Comparison of ENCODE assay signal across 8 mouse cellular contexts in genomic region chr11:88161651-88162362, GRCm38 (mm10). TPM values are rescaled to one million over a fixed set of nuclear protein-coding genes. Genes with fewer than 3 reads are reported as not detected.
A peak's percentile ranks its signal among the peaks of the same experiment; 100 is the strongest.
DNase-seq lines count a peak whose midpoint lies in the region; ATAC-seq lines count a peak whose summit lies in the region.

No protein-coding gene starts in this region.

- H3K9ac ChIP-seq in embryonic facial prominence, embryonic 11.5 days (replicated peaks; ENCODE audit: low read length): 0 out of 2 replicates have a peak overlapping the region, but pooled peaks have one; percentile 14
- H3K9ac ChIP-seq in kidney, embryonic 14.5 days (ENCODE audit: low read depth, low read length): no peak overlapping the region
- no peak overlapping the region for H3K9ac ChIP-seq in limb, embryonic 15.5 days
- H3K9ac ChIP-seq in midbrain, embryonic 16.5 days (ENCODE audit: low read depth, low read length): peak overlapping the region; percentile 77

- peaks cover 38% of the 10 kb centered on the region for H3K27me3 ChIP-seq in erythroblast, embryonic 14.5 days (ENCODE audit: control insufficient read depth)
- H3K27me3 ChIP-seq in embryonic facial prominence, embryonic 11.5 days (ENCODE audit: control insufficient read depth, insufficient read depth, low read length): no peaks in the 10 kb centered on the region
- no peaks in the 10 kb centered on the region for H3K27me3 ChIP-seq in kidney, embryonic 14.5 days (ENCODE audit: control insufficient read depth, insufficient read depth, low read length)
- no peaks in the 10 kb centered on the region for H3K27me3 ChIP-seq in limb, embryonic 15.5 days
- no peaks in the 10 kb centered on the region for H3K27me3 ChIP-seq in midbrain, embryonic 16.5 days (ENCODE audit: control insufficient read depth, insufficient read depth, low read depth, low read length)

- peaks cover 7% of the 10 kb centered on the region for H3K4me1 ChIP-seq in erythroblast, embryonic 14.5 days (ENCODE audit: control insufficient read depth)
- peaks cover 16% of the 10 kb centered on the region; the same call in 1 of the 2 replicates for H3K4me1 ChIP-seq in embryonic facial prominence, embryonic 11.5 days (ENCODE audit: control insufficient read depth, insufficient read depth, low read length)
- peaks cover 47% of the 10 kb centered on the region for H3K4me1 ChIP-seq in kidney, embryonic 14.5 days (ENCODE audit: control insufficient read depth, insufficient read depth, low read length)
- H3K4me1 ChIP-seq in limb, embryonic 15.5 days: peaks cover 73% of the 10 kb centered on the region
- peaks cover 40% of the 10 kb centered on the region for H3K4me1 ChIP-seq in midbrain, embryonic 16.5 days (ENCODE audit: control insufficient read depth, insufficient read depth, low read length)

- no peaks in the 10 kb centered on the region for H3K36me3 ChIP-seq in erythroblast, embryonic 14.5 days (ENCODE audit: control insufficient read depth)
- no peaks in the 10 kb centered on the region for H3K36me3 ChIP-seq in embryonic facial prominence, embryonic 11.5 days (replicated peaks; ENCODE audit: control insufficient read depth, insufficient read depth, low read depth, low read length)
- no peaks in the 10 kb centered on the region for H3K36me3 ChIP-seq in kidney, embryonic 14.5 days (ENCODE audit: control insufficient read depth, insufficient read depth, low read length)
- H3K36me3 ChIP-seq in limb, embryonic 15.5 days: no peaks in the 10 kb centered on the region; the same call in 1 of the 2 replicates
- H3K36me3 ChIP-seq in midbrain, embryonic 16.5 days (ENCODE audit: control insufficient read depth, insufficient read depth, low read length): no peaks in the 10 kb centered on the region

- peak overlapping the region; percentile 82 for H3K27ac ChIP-seq in embryonic facial prominence, embryonic 11.5 days (replicated peaks; ENCODE audit: low read depth, low read length)
- H3K27ac ChIP-seq in kidney, embryonic 14.5 days (ENCODE audit: low read depth, low read length): peak overlapping the region; percentile 83; the same call in 1 of the 2 replicates
- peak overlapping the region; percentile 44 for H3K27ac ChIP-seq in limb, embryonic 15.5 days
- peak overlapping the region; percentile 92 for H3K27ac ChIP-seq in midbrain, embryonic 16.5 days (ENCODE audit: low read length)

- H3K4me3 ChIP-seq in erythroblast, embryonic 14.5 days (replicated peaks): peak overlapping the region; percentile 38
- H3K4me3 ChIP-seq in embryonic facial prominence, embryonic 11.5 days (ENCODE audit: low read depth, low read length): peak overlapping the region; percentile 21; the same call in 1 of the 2 replicates
- H3K4me3 ChIP-seq in kidney, embryonic 14.5 days (ENCODE audit: low read length): peak overlapping the region; percentile 32; the same call in 1 of the 2 replicates
- peak overlapping the region; percentile 35 for H3K4me3 ChIP-seq in limb, embryonic 15.5 days
- H3K4me3 ChIP-seq in midbrain, embryonic 16.5 days (ENCODE audit: low read depth, low read length): peak overlapping the region; percentile 45

- 1% methylated on average over 13 of the region's 15 CpGs for whole genome bisulfite sequencing in embryonic facial prominence, embryonic 11.5 days
- 1% methylated on average over 13 of the region's 15 CpGs for WGBS in kidney, embryonic 14.5 days
- 10% methylated on average over 13 of the region's 15 CpGs for WGBS in limb, embryonic 15.5 days
- WGBS in midbrain, embryonic 16.5 days: under 1% methylated on average over 12 of the region's 15 CpGs

- peak; percentile 88 for DNase-seq in embryonic facial prominence, embryonic 11.5 days (ENCODE audit: low spot score)
- peak; percentile 92 to 93 for DNase-seq in heart, adult 9 months (ENCODE audit: low spot score in 2 of 2)
- peak; percentile 66 to 77 for DNase-seq in spleen, adult 18-20 months

- no peak for ATAC-seq in erythroblast, adult 5-6 weeks (replicated peaks; ENCODE audit: low FRiP score, poor library complexity, severe bottlenecking)
- peak; percentile 58 for ATAC-seq in embryonic facial prominence, embryonic 11.5 days (replicated peaks; ENCODE audit: insufficient number of reproducible peaks, low FRiP score, low TSS enrichment, low read depth)
- peak; percentile 70 for ATAC-seq in kidney, embryonic 14.5 days (ENCODE audit: low FRiP score, low TSS enrichment)
- no peak for ATAC-seq in limb, embryonic 15.5 days (ENCODE audit: insufficient number of reproducible peaks, low FRiP score, low TSS enrichment, low read depth)
- peak; percentile 68 for ATAC-seq in midbrain, embryonic 16.5 days

- peak overlapping the region; percentile 68 for H3K4me2 ChIP-seq in embryonic facial prominence, embryonic 11.5 days (ENCODE audit: low read depth, low read length)
- H3K4me2 ChIP-seq in kidney, embryonic 14.5 days (replicated peaks; ENCODE audit: low read depth, low read length): peak overlapping the region; percentile 55
- peak overlapping the region; percentile 72 for H3K4me2 ChIP-seq in limb, embryonic 15.5 days
- peak overlapping the region; percentile 84 for H3K4me2 ChIP-seq in midbrain, embryonic 16.5 days (ENCODE audit: low read length)

- H3K9me3 ChIP-seq in erythroblast, embryonic 14.5 days (ENCODE audit: control insufficient read depth, low read length): no peaks in the 10 kb centered on the region
- H3K9me3 ChIP-seq in embryonic facial prominence, embryonic 11.5 days (replicated peaks; ENCODE audit: control insufficient read depth, low read length): no peaks in the 10 kb centered on the region
- no peaks in the 10 kb centered on the region for H3K9me3 ChIP-seq in kidney, embryonic 14.5 days (ENCODE audit: control insufficient read depth, low read length)
- no peaks in the 10 kb centered on the region for H3K9me3 ChIP-seq in limb, embryonic 15.5 days
- no peaks in the 10 kb centered on the region for H3K9me3 ChIP-seq in midbrain, embryonic 16.5 days (replicated peaks; ENCODE audit: control insufficient read depth, low read length, poor library complexity, severe bottlenecking)

RNA-seq across cellular contexts. Expression of gene Mrps23, which starts 42.4 kb away (rescaled TPM):
- polyA plus RNA-seq in erythroblast, embryonic 14.5 days (2012): 8.2 and 9.9 TPM in 2 replicates
- 16.9 and 19.2 TPM in 2 replicates for total RNA-seq in erythroblast, adult 5-6 weeks (2015; ENCODE audit: low replicate concordance)
- total RNA-seq in erythroblast, adult 5-6 weeks (2017; ENCODE audit: low replicate concordance): 10.1 and 51.3 TPM in 2 replicates
- 70.6 and 83.8 TPM in 2 replicates for polyA plus RNA-seq in embryonic facial prominence, embryonic 11.5 days (2014; fragmentation: Nextera tagmentation; extraction: Ambion mirVana)
- polyA plus RNA-seq in kidney, embryonic 14.5 days (2014; fragmentation: Nextera tagmentation; extraction: Ambion mirVana): 62.3 and 63.6 TPM in 2 replicates
- 52.4 and 53.0 TPM in 2 replicates for polyA plus RNA-seq in limb, embryonic 15.5 days (2015; fragmentation: Nextera tagmentation; extraction: Ambion mirVana)
- polyA plus RNA-seq in midbrain, embryonic 16.5 days (2015; fragmentation: Nextera tagmentation; extraction: Ambion mirVana): 65.4 and 66.9 TPM in 2 replicates

Comparison
In these comparisons a context has a peak if more than half of its experiments do, and no peak if none do; other contexts are left out.
1. ATAC-seq: peak in embryonic facial prominence, embryonic 11.5 days (single experiment), kidney, embryonic 14.5 days (single experiment) and midbrain, embryonic 16.5 days (single experiment); none in erythroblast, adult 5-6 weeks (single experiment) and limb, embryonic 15.5 days (single experiment).
2. H3K9ac ChIP-seq: peak in embryonic facial prominence, embryonic 11.5 days (single experiment) and midbrain, embryonic 16.5 days (single experiment); none in kidney, embryonic 14.5 days (single experiment) and limb, embryonic 15.5 days (single experiment).
3. Peak in every context shown above with its lines, with median percentiles within 50 percentile points of each other: H3K4me3 ChIP-seq, DNase-seq, H3K27ac ChIP-seq and H3K4me2 ChIP-seq.